Mouse (Mus musculus) testis, adult 2 months (tissue): ENCODE data around the gene Ubc. TPM values are rescaled to one million over a fixed set of nuclear protein-coding genes. Genes with fewer than 3 reads are reported as not detected.
A peak's percentile ranks its signal among the peaks of the same experiment; 100 is the strongest.
"Not testable (repeated sequence)": the region's sequence is repeated elsewhere in the genome, so short reads cannot be mapped to it uniquely, and the experiment has no call there.

Experiments
- H3K27ac ChIP-seq: fragments of 200-500 bp; 2 replicates; pipeline ENCODE4 v1.5.1; 2012; ENCODE audit warnings: low read depth, low read length; ENCODE audit not compliant: control insufficient read depth, insufficient read depth
- H3K27me3 ChIP-seq: fragments of 200-500 bp; 2 replicates; pipeline ENCODE4 v1.6.1; 2012; ENCODE audit warnings: mild to moderate bottlenecking, low read length, moderate library complexity; ENCODE audit not compliant: control insufficient read depth, insufficient read depth
- H3K36me3 ChIP-seq: fragments of 200-500 bp; 2 replicates; pipeline ENCODE4 v1.6.1; 2012; ENCODE audit warnings: mild to moderate bottlenecking, low read length; ENCODE audit not compliant: control insufficient read depth, insufficient read depth
- H3K4me1 ChIP-seq: fragments of 200-500 bp; 2 replicates; pipeline ENCODE4 v1.6.1; 2012; ENCODE audit warnings: low read length; ENCODE audit not compliant: control insufficient read depth, insufficient read depth
- H3K4me3 ChIP-seq: fragments of 200-500 bp; 2 replicates; pipeline ENCODE4 v1.5.1; 2012; ENCODE audit warnings: low read depth, mild to moderate bottlenecking, low read length, moderate library complexity, mixed read lengths; ENCODE audit not compliant: control insufficient read depth
- CTCF ChIP-seq: fragments of 200-500 bp; IDR thresholded peaks from 2 replicates; pipeline ENCODE4 v1.5.1; 2012; ENCODE audit warnings: low read depth, mild to moderate bottlenecking, inconsistent platforms, low read length, moderate library complexity; ENCODE audit not compliant: control insufficient read depth, insufficient read depth, insufficient replicate concordance
- POLR2A ChIP-seq: fragments of 200-500 bp; IDR thresholded peaks from 2 replicates; pipeline ENCODE4 v1.6.1; 2012; ENCODE audit warnings: low read depth, mild to moderate bottlenecking, inconsistent platforms, low read length, moderate library complexity; ENCODE audit not compliant: control insufficient read depth
- polyA plus RNA-seq: library from polyadenylated mRNA; depleted of rRNA; stranded (reverse); fragments of >200 nt; gene quantifications from 2 replicates; pipeline ENCODE4 v1.2.3, GENCODE M21; 2012; rRNA removed

The Ubc gene
- polyA plus RNA-seq = 1,188 and 1,319 TPM in 2 replicates

GRCm38 (mm10) chr5:125389579-125390441 is at the start of gene Ubc:
Gene Ubc (minus strand): TSS chr5:125390202.
- H3K4me1 ChIP-seq = peaks cover 17% of the 10 kb centered on the region
- H3K4me3 ChIP-seq = peak within 1 kb of the TSS; percentile 97
- peak within 1 kb of the TSS; percentile 100 for H3K27ac ChIP-seq
- TF ChIP-seq CTCF = no peak
- TF ChIP-seq POLR2A = peak; percentile 99
- no peaks in the 10 kb centered on the region for H3K27me3 ChIP-seq
- peaks cover 2% of the 10 kb centered on the region for H3K36me3 ChIP-seq

- TF ChIP-seq CTCF = peak; percentile 28; the same call in 1 of the 2 replicates
- peak overlapping the region; percentile 89 for H3K27ac ChIP-seq
- not testable (repeated sequence) for H3K4me1 ChIP-seq, H3K36me3 ChIP-seq, H3K27me3 ChIP-seq
- peak overlapping the region; percentile 90 for H3K4me3 ChIP-seq
Measured at GRCm38 (mm10) chr5:125434347-125434746, 44.3 kb upstream of the Ubc start.

GRCm38 (mm10) chr5:125433793-125434337 is 43.9 kb upstream of the Ubc start, which contains the start of gene Dhx37:
Gene Dhx37 (minus strand): TSS chr5:125434121.
- Histone ChIP-seq H3K27ac (peak within 1 kb of the TSS; percentile 89), H3K4me3 (peak within 1 kb of the TSS; percentile 90), H3K27me3 (no peaks in the 10 kb centered on the region), H3K4me1 (peaks cover 3% of the 10 kb centered on the region; the same call in 1 of the 2 replicates), H3K36me3 (peaks cover 2% of the 10 kb centered on the region)
- no peak for TF ChIP-seq CTCF
- TF ChIP-seq POLR2A = peak; percentile 87

DNA sequence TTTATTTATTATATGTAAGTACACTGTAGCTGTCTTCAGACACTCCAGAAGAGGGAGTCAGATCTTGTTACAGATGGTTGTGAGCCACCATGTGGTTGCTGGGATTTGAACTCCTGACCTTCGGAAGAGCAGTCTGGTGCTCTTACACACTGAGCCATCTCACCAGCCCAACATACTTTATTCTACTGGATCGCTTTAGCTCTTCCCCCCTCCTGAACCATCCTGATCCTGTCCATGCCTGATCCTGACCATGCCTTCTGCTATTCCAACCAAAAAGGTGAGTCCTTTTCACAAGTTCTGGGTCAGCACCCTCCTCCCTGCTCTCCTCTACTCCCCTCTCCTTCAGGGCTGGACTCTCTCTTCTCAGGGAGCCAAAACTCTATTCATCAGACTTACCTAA is 42.3 kb upstream of the Ubc start:
- not testable (repeated sequence) for H3K4me3 ChIP-seq, H3K27ac ChIP-seq, H3K4me1 ChIP-seq, H3K36me3 ChIP-seq, H3K27me3 ChIP-seq

DNA sequence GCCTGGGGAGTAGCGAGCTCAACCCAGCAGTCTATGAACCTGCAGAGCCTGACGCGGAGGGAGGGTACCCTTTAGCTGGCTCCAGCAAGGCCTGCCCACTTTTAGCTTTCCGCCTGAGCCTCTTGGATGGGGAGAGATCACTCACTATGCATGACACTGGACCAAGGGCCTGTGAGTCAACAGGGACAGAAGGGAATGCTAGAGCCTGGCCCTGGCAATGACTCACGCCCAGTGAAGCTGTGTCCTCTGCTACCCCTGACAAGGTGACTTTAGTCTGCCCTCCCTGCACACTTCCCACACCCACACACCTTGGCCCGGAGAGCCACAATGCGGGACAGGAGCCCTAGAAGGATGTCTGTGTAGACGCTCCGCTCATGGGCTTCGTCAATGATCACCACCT is 36.3 kb upstream of the Ubc start:
- Histone ChIP-seq H3K36me3 (peaks cover 15% of the 10 kb centered on the region), H3K27ac (no peak overlapping the region), H3K27me3 (no peaks in the 10 kb centered on the region), H3K4me1 (no peaks in the 10 kb centered on the region), H3K4me3 (no peak overlapping the region)
- TF ChIP-seq CTCF = no peak
- no peak for TF ChIP-seq POLR2A

- TF ChIP-seq CTCF (no peak), POLR2A (no peak)
- Histone ChIP-seq H3K4me3 (no peak overlapping the region), H3K27me3 (no peaks in the 10 kb centered on the region), H3K27ac (no peak overlapping the region), H3K36me3 (peaks cover 15% of the 10 kb centered on the region), H3K4me1 (no peaks in the 10 kb centered on the region)
Measured at GRCm38 (mm10) chr5:125425698-125426276, 35.8 kb upstream of the Ubc start.

DNA sequence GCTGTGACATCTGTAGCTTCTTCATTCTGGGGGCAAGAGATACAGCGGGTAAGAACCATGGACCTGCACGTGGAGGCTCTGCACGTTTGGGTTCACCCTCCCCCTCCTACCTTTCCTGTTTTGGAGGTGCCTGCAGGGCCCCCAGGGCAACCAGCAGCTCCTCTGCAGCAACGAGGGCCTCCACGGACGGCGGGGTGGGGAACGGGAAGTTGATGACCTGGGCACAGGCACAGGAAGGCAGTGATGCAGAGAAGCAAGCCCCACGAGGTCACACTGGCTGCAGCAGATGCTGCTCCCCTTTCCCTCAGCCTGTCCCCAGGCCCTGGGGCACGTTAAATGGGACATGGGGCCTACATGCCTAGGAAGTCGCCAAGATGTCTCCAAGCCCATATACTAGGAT is 29.1 kb upstream of the Ubc start:
- TF ChIP-seq CTCF = no peak
- no peak for TF ChIP-seq POLR2A

More for the DNA sequence above, 29.1 kb upstream of the Ubc start:
- H3K36me3 ChIP-seq = peaks cover under 1% of the 10 kb centered on the region
- H3K27ac ChIP-seq = no peak overlapping the region
- no peak overlapping the region for H3K4me3 ChIP-seq
- H3K4me1 ChIP-seq = no peaks in the 10 kb centered on the region
- no peaks in the 10 kb centered on the region for H3K27me3 ChIP-seq
